Mouse (Mus musculus): ENCODE measurements around the gene Tdrd7. TPM values are rescaled to one million over a fixed set of nuclear protein-coding genes. Genes with fewer than 3 reads are reported as not detected.

Gene Tdrd7
- polyA plus RNA-seq, 1 experiment, result 29.5 TPM

GRCm38 (mm10) chr4:46038892-46039751 is 74.0 kb downstream of the Tdrd7 start, which contains the start of gene Tmod1:
TSS of gene Tmod1 (plus strand) at chr4:46038935.
- Histone ChIP-seq H3K4me3 (ENCODE audit: insufficient read depth, low read length) (peak within 1 kb of the TSS; percentile 77), H3K4me1 (ENCODE audit: control insufficient read depth, insufficient read depth, low read length) (peaks cover 6% of the 10 kb centered on the region), H3K27ac (ENCODE audit: insufficient read depth, low read length) (peak within 1 kb of the TSS; percentile 91)
- TF ChIP-seq CTCF (IDR thresholded peaks at IDR 0.05; ENCODE audit: extremely low read depth, insufficient read depth, low read length), result no peak
- TF ChIP-seq POLR2A (IDR thresholded peaks at IDR 0.05; ENCODE audit: extremely low read depth, insufficient read depth, low read length), result peak; percentile 35; the same call in 1 of the 2 replicates

GRCm38 (mm10) chr4:46039899-46040298 is 74.8 kb downstream of the Tdrd7 start:
- Histone ChIP-seq H3K4me1 (ENCODE audit: control insufficient read depth, insufficient read depth, low read length) (peaks cover 6% of the 10 kb centered on the region), H3K27ac (ENCODE audit: insufficient read depth, low read length) (peak overlapping the region; percentile 91), H3K4me3 (ENCODE audit: insufficient read depth, low read length) (peak overlapping the region; percentile 77)
- TF ChIP-seq CTCF (IDR thresholded peaks at IDR 0.05; ENCODE audit: extremely low read depth, insufficient read depth, low read length) (no peak), POLR2A (IDR thresholded peaks at IDR 0.05; ENCODE audit: extremely low read depth, insufficient read depth, low read length) (no peak)

- H3K27ac ChIP-seq (ENCODE audit: insufficient read depth, low read length), result peak overlapping the region; percentile 91; the same call in 1 of the 2 replicates
These were observed 75.6 kb downstream of the Tdrd7 start for GRCm38 (mm10) chr4:46040594-46041192.

GRCm38 (mm10) chr4:46041761-46042504 is 76.8 kb downstream of the Tdrd7 start:
- Histone ChIP-seq H3K27ac (ENCODE audit: insufficient read depth, low read length) (no peak overlapping the region), H3K4me1 (ENCODE audit: control insufficient read depth, insufficient read depth, low read length) (peaks cover 6% of the 10 kb centered on the region), H3K4me3 (ENCODE audit: insufficient read depth, low read length) (no peak overlapping the region)
- TF ChIP-seq POLR2A (IDR thresholded peaks at IDR 0.05; ENCODE audit: extremely low read depth, insufficient read depth, low read length) (no peak), CTCF (IDR thresholded peaks at IDR 0.05; ENCODE audit: extremely low read depth, insufficient read depth, low read length) (no peak)

More at GRCm38 (mm10) chr4:46040594-46041192, 75.6 kb downstream of the Tdrd7 start:
- Histone ChIP-seq H3K4me3 (ENCODE audit: insufficient read depth, low read length) (peak overlapping the region; percentile 77), H3K4me1 (ENCODE audit: control insufficient read depth, insufficient read depth, low read length) (peaks cover 6% of the 10 kb centered on the region)
- TF ChIP-seq CTCF (IDR thresholded peaks at IDR 0.05; ENCODE audit: extremely low read depth, insufficient read depth, low read length) (peak; percentile 40), POLR2A (IDR thresholded peaks at IDR 0.05; ENCODE audit: extremely low read depth, insufficient read depth, low read length) (peak; percentile 38; the same call in 1 of the 2 replicates)

GRCm38 (mm10) chr4:46042505-46042850 is 77.3 kb downstream of the Tdrd7 start:
- H3K4me3 ChIP-seq (ENCODE audit: insufficient read depth, low read length), result no peak overlapping the region
- peaks cover 6% of the 10 kb centered on the region for H3K4me1 ChIP-seq (ENCODE audit: control insufficient read depth, insufficient read depth, low read length)
- no peak overlapping the region for H3K27ac ChIP-seq (ENCODE audit: insufficient read depth, low read length)
- TF ChIP-seq CTCF (IDR thresholded peaks at IDR 0.05; ENCODE audit: extremely low read depth, insufficient read depth, low read length) (no peak), POLR2A (IDR thresholded peaks at IDR 0.05; ENCODE audit: extremely low read depth, insufficient read depth, low read length) (no peak)

- Histone ChIP-seq H3K4me1 (ENCODE audit: control insufficient read depth, insufficient read depth, low read length) (peaks cover 9% of the 10 kb centered on the region), H3K27ac (ENCODE audit: insufficient read depth, low read length) (no peak overlapping the region)
- TF ChIP-seq CTCF (IDR thresholded peaks at IDR 0.05; ENCODE audit: extremely low read depth, insufficient read depth, low read length) (no peak), POLR2A (IDR thresholded peaks at IDR 0.05; ENCODE audit: extremely low read depth, insufficient read depth, low read length) (no peak)
These were observed 78.2 kb downstream of the Tdrd7 start for GRCm38 (mm10) chr4:46043361-46043760.

GRCm38 (mm10) chr4:46047971-46048370 is 82.8 kb downstream of the Tdrd7 start:
- no peak overlapping the region for H3K27ac ChIP-seq (ENCODE audit: insufficient read depth, low read length)
- no peak for TF ChIP-seq POLR2A (IDR thresholded peaks at IDR 0.05; ENCODE audit: extremely low read depth, insufficient read depth, low read length)

More at GRCm38 (mm10) chr4:46043361-46043760, 78.2 kb downstream of the Tdrd7 start:
- no peak overlapping the region for H3K4me3 ChIP-seq (ENCODE audit: insufficient read depth, low read length)

GRCm38 (mm10) chr4:46048418-46048817 is 83.3 kb downstream of the Tdrd7 start:
- Histone ChIP-seq H3K27ac (ENCODE audit: insufficient read depth, low read length) (no peak overlapping the region), H3K4me1 (ENCODE audit: control insufficient read depth, insufficient read depth, low read length) (peaks cover 6% of the 10 kb centered on the region), H3K4me3 (ENCODE audit: insufficient read depth, low read length) (no peak overlapping the region)
- TF ChIP-seq CTCF (IDR thresholded peaks at IDR 0.05; ENCODE audit: extremely low read depth, insufficient read depth, low read length) (no peak), POLR2A (IDR thresholded peaks at IDR 0.05; ENCODE audit: extremely low read depth, insufficient read depth, low read length) (no peak)

More at GRCm38 (mm10) chr4:46047971-46048370, 82.8 kb downstream of the Tdrd7 start:
- Histone ChIP-seq H3K4me3 (ENCODE audit: insufficient read depth, low read length) (no peak overlapping the region), H3K4me1 (ENCODE audit: control insufficient read depth, insufficient read depth, low read length) (peaks cover 5% of the 10 kb centered on the region)

Measured in cortical plate, adult 2 months (tissue).